Mouse (Mus musculus) limb, embryonic 15.5 days (tissue): ENCODE results near the gene Aco2. TPM values are rescaled to one million over a fixed set of nuclear protein-coding genes. Genes with fewer than 3 reads are reported as not detected.

Experiments used
- ATAC-seq: fragments of 200-750 bp; cut with Nextera tagmentation; 2 replicates; pipeline ENCODE4 v1.8.0; 2017; ENCODE audit warnings: low read depth, moderate TSS enrichment; ENCODE audit not compliant: insufficient number of reproducible peaks, low FRiP score, low TSS enrichment
- H3K27ac ChIP-seq: fragments of 300-500 bp; sonication (generic); 2 replicates; pipeline ENCODE4 v1.5.1; 2015; ENCODE audit warnings: moderate library complexity, mild to moderate bottlenecking, inconsistent platforms
- H3K27me3 ChIP-seq: fragments of 300-500 bp; sonication (generic); 2 replicates; pipeline ENCODE4 v1.6.1; 2015; ENCODE audit warnings: inconsistent platforms
- H3K36me3 ChIP-seq: fragments of 300-500 bp; sonication (generic); 2 replicates; pipeline ENCODE4 v1.6.1; 2015; ENCODE audit warnings: inconsistent platforms
- H3K4me1 ChIP-seq: fragments of 300-500 bp; sonication (generic); 2 replicates; pipeline ENCODE4 v1.6.1; 2015; ENCODE audit warnings: inconsistent platforms
- H3K4me2 ChIP-seq: fragments of 300-500 bp; sonication (generic); 2 replicates; pipeline ENCODE4 v1.6.1; 2015; ENCODE audit warnings: mild to moderate bottlenecking, inconsistent platforms
- H3K4me3 ChIP-seq: fragments of 300-500 bp; sonication (generic); 2 replicates; pipeline ENCODE4 v1.5.1; 2015; ENCODE audit warnings: mild to moderate bottlenecking, inconsistent platforms
- H3K9ac ChIP-seq: fragments of 300-500 bp; sonication (generic); 2 replicates; pipeline ENCODE4 v1.6.1; 2015; ENCODE audit warnings: inconsistent platforms
- H3K9me3 ChIP-seq: fragments of 300-500 bp; sonication (generic); 2 replicates; pipeline ENCODE4 v1.6.1; 2016; ENCODE audit warnings: inconsistent platforms
- WGBS: fragments of 180-500 bp; shearing (Covaris S2); methylation state at CpG from one replicate; pipeline ENCODE4 v1.1.7; 2015; 5-methylcytosine and 5-hydroxymethylcytosine counted together
- polyA plus RNA-seq: library from polyadenylated mRNA; unstranded; fragments of >200 nt; fragmentation: Nextera tagmentation; extraction: Ambion mirVana; gene quantifications from 2 replicates; pipeline ENCODE4 v1.2.1, GENCODE M21; 2015

The Aco2 gene
- polyA plus RNA-seq, 1 experiment from 2014 or later: 144 TPM

DNA sequence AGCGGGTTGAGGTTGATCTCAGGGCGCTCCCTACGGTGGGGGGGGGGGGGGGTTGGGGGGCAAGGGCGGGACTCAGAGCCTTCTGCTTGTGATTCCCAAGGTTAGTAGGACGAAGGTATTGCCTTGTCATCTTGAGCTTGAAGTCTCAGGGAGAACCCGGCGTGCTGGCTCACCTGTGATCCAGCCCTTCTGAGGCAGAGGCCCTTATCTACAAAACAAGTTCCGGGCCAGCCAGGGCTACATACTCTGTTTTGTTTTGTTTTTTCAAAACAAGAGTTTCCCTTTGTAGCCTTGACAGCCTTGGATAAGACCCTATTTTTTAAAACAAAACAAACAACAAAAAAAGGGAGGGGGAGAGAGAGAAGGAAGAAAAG is 89.0 kb downstream of the Aco2 start:
- ATAC-seq: no peak
- Histone ChIP-seq H3K36me3 (no peaks in the 10 kb centered on the region; the same call in 1 of the 2 replicates), H3K27ac (no peak overlapping the region; the same call in 1 of the 2 replicates), H3K9me3 (no peaks in the 10 kb centered on the region), H3K4me2 (peak overlapping the region; percentile 99), H3K27me3 (no peaks in the 10 kb centered on the region), H3K4me3 (peak overlapping the region; percentile 73), H3K4me1 (peaks cover 9% of the 10 kb centered on the region), H3K9ac (no peak overlapping the region)
- WGBS: 2% methylated on average over 7 of the region's 8 CpGs

DNA sequence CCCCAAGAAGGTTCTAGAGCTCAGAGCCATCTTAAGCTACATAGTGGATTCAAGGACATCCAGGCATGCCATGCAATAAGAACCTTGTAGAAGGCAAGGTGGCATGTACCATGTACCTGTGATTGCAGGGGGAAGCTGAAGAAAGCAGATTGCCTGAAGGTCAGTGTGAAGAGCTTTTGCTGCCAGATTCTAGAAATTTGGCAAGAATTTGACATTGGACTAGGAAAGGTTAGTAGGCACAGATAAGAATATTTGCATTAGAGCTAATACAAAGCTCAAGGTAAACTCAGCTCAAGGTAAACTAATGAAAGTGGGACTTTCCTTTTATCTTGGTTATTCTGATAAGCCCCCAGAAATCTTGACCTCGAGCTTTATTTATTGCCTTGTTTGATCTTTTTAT is 92.2 kb downstream of the Aco2 start:
- no peak for ATAC-seq
- peaks cover 9% of the 10 kb centered on the region for H3K4me1 ChIP-seq
- H3K9me3 ChIP-seq: no peaks in the 10 kb centered on the region
- 29% methylated on average over 1 of the region's 1 CpGs for WGBS
- H3K9ac ChIP-seq: no peak overlapping the region
- no peak overlapping the region for H3K4me3 ChIP-seq
- H3K27ac ChIP-seq: no peak overlapping the region
- no peak overlapping the region for H3K4me2 ChIP-seq
- H3K27me3 ChIP-seq: no peaks in the 10 kb centered on the region
- no peaks in the 10 kb centered on the region for H3K36me3 ChIP-seq

Other genes starting within 250 kb of the Aco2 start
- gene L3mbtl2, start 208.4 kb upstream of the Aco2 start, polyA plus RNA-seq: 16.5 and 17.9 TPM in 2 replicates
- gene Chadl, start 175.0 kb upstream of the Aco2 start, polyA plus RNA-seq: 15.2 and 15.3 TPM in 2 replicates
- gene Zc3h7b, start 127.3 kb upstream of the Aco2 start, polyA plus RNA-seq: 28.7 and 28.9 TPM in 2 replicates
- gene Rangap1, start 126.8 kb upstream of the Aco2 start, polyA plus RNA-seq: 99.6 and 101 TPM in 2 replicates
- gene Tef, start 69.9 kb upstream of the Aco2 start, polyA plus RNA-seq: 28.9 and 30.7 TPM in 2 replicates
- gene Tob2, start 13.5 kb upstream of the Aco2 start, polyA plus RNA-seq: 29.8 and 32.1 TPM in 2 replicates
- gene Phf5a, start 398 bp upstream of the Aco2 start, polyA plus RNA-seq: 124 TPM in 2 replicates
- 60.5 and 76.3 TPM in 2 replicates for gene Polr3h, start 53.9 kb downstream of the Aco2 start, polyA plus RNA-seq
- gene Csdc2, start 64.5 kb downstream of the Aco2 start, polyA plus RNA-seq: 14.0 and 16.1 TPM in 2 replicates
- gene Pmm1, start 88.6 kb downstream of the Aco2 start, polyA plus RNA-seq: 39.5 and 40.5 TPM in 2 replicates
- gene 1700029P11Rik, start 108.2 kb downstream of the Aco2 start, polyA plus RNA-seq: not detected in 2 replicates
- gene Xrcc6, start 115.5 kb downstream of the Aco2 start, polyA plus RNA-seq: 73.8 and 77.5 TPM in 2 replicates
- 30.2 and 30.9 TPM in 2 replicates for gene Desi1, start 161.6 kb downstream of the Aco2 start, polyA plus RNA-seq
- gene Snu13, start 175.3 kb downstream of the Aco2 start, polyA plus RNA-seq: 250 and 262 TPM in 2 replicates
- not detected in 2 replicates for gene 4930407I10Rik, start 186.8 kb downstream of the Aco2 start, polyA plus RNA-seq
- 0.05 TPM in 1 of 2 replicates, not detected in the other for gene Mei1, start 197.7 kb downstream of the Aco2 start, polyA plus RNA-seq